Mouse (Mus musculus): Measurements from ENCODE around the gene Gm10837. TPM values are rescaled to one million over a fixed set of nuclear protein-coding genes. Genes with fewer than 3 reads are reported as not detected.

The Gm10837 gene
- polyA plus RNA-seq (2017; shearing (Covaris generic)): not detected

DNA sequence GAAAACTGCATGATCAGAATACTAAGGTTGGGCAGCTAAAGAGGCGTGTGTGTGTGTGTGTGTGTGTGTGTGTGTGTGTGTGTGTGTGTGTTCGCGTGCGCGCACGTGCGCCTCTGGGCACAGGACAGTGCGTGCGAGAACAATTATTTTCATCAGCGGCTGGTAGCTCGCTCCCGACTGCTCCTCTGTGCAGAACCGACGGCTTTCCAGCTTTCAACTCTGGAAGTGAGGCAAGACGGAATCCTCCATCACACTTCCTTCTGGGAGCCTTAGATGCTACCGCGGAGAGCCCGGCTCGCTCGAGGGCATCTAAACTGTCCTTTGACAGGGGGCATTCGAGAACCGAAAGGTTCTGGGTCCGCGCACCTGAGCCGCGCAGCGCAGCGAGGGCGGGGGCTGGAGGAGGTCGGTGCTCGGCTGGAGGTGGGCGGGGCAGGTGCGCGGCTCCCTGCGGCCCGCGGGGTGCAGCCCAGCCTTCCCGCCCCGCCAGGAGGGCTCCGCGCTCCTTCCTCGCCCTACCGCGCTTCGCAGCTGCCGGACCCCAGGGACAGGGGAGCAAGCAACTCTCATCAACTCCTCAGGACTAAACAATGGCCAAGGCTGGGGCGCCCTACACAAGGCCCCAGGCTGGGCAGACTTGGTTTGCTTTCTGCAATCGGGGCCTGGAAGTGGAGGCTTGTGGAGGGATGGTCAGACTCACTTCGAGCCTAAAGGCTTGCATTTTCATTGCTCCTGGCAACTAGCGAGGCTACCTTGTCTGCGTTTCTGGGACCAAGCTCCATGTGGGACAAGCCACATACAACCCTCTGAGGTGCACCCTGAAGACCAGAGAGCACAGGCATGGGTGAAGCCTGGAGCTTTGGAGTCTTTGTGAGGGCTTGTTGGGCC lies at the start of gene Gm10837:
Gene Gm10837, plus strand, starts transcription at position 146 of the 888 bp plus-strand sequence.

DNA sequence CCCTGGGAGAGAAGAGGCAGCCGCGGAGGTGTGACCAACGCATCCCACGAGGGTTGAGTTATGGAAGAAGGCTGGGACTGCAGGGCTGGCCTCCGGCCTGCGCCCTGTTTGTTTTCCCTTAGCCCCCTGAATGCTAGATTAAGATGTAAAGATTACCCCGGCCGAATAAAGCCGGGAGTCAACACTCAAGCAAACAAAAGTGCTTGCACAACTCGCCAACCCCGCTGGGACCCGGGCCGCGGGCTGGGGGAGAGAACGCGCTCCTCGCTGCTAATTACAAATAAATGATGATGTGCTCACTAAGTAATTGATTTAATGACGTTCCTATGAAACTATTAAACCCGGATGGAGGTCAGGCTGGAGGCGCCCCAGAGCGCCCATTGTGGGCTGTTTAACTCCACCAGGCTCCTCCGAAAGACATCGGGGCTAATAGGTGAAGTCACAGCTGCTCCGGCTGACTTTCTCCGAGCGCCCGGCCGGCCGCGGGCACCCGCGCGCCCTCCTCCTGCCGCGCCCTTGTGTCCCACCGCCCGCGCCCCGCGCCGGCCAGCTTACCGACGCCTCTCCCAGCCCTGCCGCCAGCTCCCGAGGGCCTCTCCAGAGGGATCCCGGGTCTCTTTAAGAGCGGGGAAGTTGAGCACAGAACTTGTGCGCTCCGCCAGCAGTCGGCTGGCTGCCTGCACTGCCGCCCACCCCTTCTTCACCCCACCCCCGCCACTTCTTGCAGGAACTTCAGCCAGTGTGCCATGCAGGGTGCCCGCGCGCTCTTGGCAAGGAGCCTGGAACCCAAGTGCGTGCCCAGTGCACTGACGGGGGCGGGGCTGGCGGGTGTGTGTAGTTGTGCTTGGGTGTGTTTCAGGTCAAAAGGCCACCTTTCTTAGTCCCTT lies 39.6 kb upstream of the Gm10837 start, which contains the start of gene Gm5089:
Gene Gm5089, minus strand, starts transcription at position 620 of the 887 bp plus-strand sequence.

GRCm38 (mm10) chr14:122464763-122465741 lies 25.3 kb upstream of the Gm10837 start, which contains the start of gene Zic5:
TSS of gene Zic5 (minus strand) at chr14:122465677.

DNA sequence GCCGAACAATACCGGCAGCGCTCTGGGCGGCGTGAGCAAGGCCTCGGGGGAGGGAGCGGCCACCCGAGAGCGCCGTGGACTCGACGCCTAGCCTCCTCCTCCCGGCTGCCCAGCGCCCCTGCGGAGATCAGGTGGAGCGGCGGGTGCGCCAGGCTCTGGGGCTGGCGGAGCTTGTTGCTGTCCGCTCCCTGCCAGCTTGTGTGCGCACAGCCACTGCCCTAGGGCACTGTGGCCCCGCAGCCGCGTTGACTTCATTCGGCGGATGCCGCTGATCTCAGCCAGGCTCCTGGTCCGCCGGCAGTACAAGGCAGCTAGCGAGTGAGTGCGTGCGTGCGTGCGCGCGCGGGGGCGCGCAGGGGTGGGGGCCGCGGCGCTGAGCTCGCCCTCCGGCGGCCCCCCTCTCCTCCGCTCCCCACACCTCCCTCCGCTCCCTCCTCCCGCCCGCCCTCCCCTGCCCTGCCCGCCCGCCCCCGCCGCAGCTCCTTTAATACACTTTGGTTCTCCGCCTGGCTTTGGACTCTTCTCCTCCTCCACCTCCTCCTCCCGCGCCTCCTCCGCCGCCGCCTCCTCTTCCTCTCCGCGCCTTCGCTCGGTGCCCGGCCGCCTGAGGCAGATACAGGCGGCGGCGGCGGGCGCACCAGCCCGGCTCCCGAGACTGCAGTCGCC lies 15.4 kb upstream of the Gm10837 start, which contains the start of gene Zic2:
Gene Zic2, plus strand, starts transcription at position 545 of the 666 bp plus-strand sequence.

DNA sequence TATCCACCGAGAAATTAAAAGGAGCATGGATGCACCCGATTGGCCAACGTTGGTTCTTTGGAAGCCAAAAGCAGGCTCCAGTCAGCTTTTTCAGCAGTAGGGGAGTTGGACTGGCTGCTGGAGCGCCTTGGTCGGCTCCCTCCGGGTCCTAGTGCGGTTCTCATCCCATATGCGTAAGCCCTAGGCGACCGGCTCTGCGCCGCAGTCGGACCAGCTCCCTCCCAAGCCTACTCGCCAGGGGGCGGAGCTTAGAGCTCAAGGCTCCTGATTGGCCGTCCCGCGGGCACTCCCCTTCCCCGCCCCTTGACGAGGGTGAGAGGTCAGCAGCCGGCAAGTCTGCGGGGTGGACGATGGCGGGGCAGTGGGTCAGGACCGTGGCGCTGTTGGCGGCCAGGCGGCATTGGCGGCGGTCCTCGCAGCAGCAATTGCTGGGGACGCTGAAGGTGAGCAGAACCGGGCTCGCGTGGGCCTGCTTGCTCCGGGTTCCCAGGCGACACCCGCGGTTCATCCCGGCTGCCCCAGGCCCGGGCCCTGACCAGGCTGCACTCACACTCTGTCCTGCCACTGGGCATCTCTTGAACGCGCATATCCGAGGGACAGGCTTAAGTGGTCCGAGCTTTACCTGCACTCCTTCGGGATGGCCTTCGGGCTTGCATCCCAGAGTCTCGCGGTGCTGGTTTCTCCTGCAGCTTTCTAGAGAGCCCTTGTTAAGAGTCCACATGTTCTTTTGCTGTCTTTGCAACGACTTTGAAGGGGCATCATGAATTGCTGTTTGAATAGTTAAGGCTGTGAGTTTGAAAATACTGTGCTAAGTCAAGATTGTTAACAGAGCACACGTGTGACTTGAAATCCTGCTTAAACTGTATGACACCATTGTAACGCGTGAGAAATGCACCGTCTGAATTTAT lies 43.9 kb downstream of the Gm10837 start, which contains the start of gene Pcca:
Gene Pcca, plus strand, starts transcription at position 308 of the 908 bp plus-strand sequence.

Other genes starting within 250 kb of the Gm10837 start
- gene Gm5089, start 39.5 kb upstream of the Gm10837 start, polyA plus RNA-seq (2017; shearing (Covaris generic)): not detected
- gene Zic5, start 24.9 kb upstream of the Gm10837 start, polyA plus RNA-seq (2017; shearing (Covaris generic)): 0.07 TPM
- gene Zic2, start 15.2 kb upstream of the Gm10837 start, polyA plus RNA-seq (2017; shearing (Covaris generic)): not detected
- gene Pcca, start 43.7 kb downstream of the Gm10837 start, polyA plus RNA-seq (2017; shearing (Covaris generic)): 31.9 TPM